Mouse (Mus musculus): Measurements from ENCODE around the gene Rnf126.

The Rnf126 gene

DNA sequence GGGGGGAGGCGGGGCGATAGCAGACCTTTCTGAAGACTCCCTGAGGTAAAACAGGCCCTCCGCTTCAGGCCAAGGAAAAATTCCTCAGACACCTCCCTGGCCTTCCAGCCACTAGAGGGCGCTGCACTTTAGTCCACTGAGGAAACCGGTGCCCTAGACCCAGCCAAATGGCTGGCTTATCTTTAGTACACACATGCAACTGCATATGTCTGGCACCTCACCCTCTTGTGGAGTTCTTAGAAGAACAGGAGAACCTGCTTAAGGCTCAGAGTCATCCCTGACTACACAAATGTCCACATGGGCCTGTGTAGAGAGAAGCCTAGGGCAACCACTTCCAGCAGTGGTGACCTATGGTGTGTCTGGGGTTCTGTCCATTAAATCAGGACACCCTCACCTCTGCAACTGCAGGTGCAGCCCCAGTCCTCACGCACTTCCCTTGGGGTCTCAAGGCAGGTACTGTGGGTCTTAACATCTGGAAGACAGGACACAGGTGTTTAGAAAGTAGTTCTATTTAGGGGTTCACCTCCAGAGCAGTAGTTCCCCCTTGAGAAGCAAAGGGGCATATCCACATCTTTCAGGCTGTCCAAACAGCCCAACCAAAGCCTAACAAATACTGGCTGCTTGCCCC lies 54.1 kb downstream of the Rnf126 start:
- ChIA-PET CTCF (interaction anchor here (0.5 to 1.0 kb wide), 33 partner anchors 9 to 557 kb away, joined by 3 to 10 read pairs (median 4); partner anchors contain the start of genes Bsg (in 1 of the 4), Cdc34 (in 1 of the 4), Madcam1 (in 1 of the 4) and Palm (in 1 of the 4)), POLR2A (interaction anchor here in 3 of 4 experiments (0.6 to 3.2 kb wide), 12 partner anchors 9 to 1889 kb away, joined by 3 to 20 read pairs (median 4); partner anchors contain the start of genes Bsg (in 1 of the 3), Gzmm (in 1 of the 3), Polrmt (in 1 of the 3) and Ptbp1 (in 1 of the 3))

- ChIA-PET POLR2A (interaction anchor here in 3 of 4 experiments (0.6 to 2.5 kb wide), 10 partner anchors 8 to 1889 kb away, joined by 3 to 9 read pairs (median 3); partner anchors contain the start of genes Bsg (in 1 of the 3), Polrmt (in 1 of the 3) and Ptbp1 (in 1 of the 3)), CTCF (interaction anchor here (0.5 to 1.2 kb wide), 38 partner anchors 8 to 557 kb away, joined by 3 to 10 read pairs (median 4); partner anchors contain the start of genes Madcam1 (in 2 of the 4), Bsg (in 1 of the 4), Cdc34 (in 1 of the 4) and Palm (in 1 of the 4))
These were observed 54.7 kb downstream of the Rnf126 start for GRCm38 (mm10) chr10:79712029-79712428.

DNA sequence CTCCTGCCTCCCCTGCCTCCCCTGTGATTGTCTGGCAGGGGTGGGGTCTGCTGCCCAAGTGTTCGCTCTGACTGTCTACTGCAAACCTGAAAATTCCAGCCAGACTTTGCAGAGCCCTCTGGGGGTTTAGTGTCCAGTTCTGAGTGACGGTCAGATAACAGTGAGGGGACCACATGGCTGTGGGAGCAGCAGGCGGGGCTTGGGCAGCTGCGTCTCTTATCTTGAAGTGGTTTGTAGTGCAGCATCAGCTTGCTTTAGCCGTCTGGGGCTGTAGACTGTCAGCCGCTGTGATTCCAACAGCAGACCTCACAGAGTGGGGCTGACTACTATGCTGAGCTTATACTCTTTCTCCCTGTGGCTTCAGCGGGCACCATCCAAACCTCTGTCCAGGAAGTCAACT lies 57.4 kb downstream of the Rnf126 start:
- ChIA-PET CTCF (interaction anchor here in 3 of 4 experiments (0.6 to 3.4 kb wide), 14 partner anchors 9 to 114 kb away, joined by 3 to 12 read pairs (median 4); partner anchors contain the start of gene Polrmt (in 1 of the 3)), POLR2A (interaction anchor here in 2 of 4 experiments (0.6 to 8.4 kb wide), 20 partner anchors 9 to 668 kb away, joined by 3 to 197 read pairs (median 4); partner anchors contain the start of genes C2cd4c (in 2 of the 2), Gzmm (in 2 of the 2), Tpgs1 (in 2 of the 2) and Cdc34 (in 1 of the 2))

- ChIA-PET POLR2A (interaction anchor here in 2 of 4 experiments (0.7 to 8.4 kb wide), 24 partner anchors 8 to 276 kb away, joined by 3 to 197 read pairs (median 4); partner anchors contain the start of genes Cdc34 (in 2 of the 2), Gzmm (in 2 of the 2), Tpgs1 (in 2 of the 2) and Madcam1 (in 1 of the 2)), CTCF (interaction anchor here in 3 of 4 experiments (0.8 to 3.4 kb wide), 9 partner anchors 9 to 93 kb away, joined by 3 to 12 read pairs (median 4); partner anchors contain the start of gene Polrmt (in 1 of the 3))
These were observed 58.1 kb downstream of the Rnf126 start for GRCm38 (mm10) chr10:79708668-79709067.

Measured in embryonic stem cell, embryonic (primary cell).